Mouse (Mus musculus) kidney, postnatal 25 days (tissue): Measurements from ENCODE around the gene Megf6.
A peak's percentile ranks its signal among the peaks of the same experiment; 100 is the strongest.

Experiments used
- DNase-seq, 2 experiments: peaks; one replicate each; pipeline ENCODE4 v3.0.0; 2021; ENCODE audit warnings: mixed read lengths in 2 of 2

The Megf6 gene

DNA sequence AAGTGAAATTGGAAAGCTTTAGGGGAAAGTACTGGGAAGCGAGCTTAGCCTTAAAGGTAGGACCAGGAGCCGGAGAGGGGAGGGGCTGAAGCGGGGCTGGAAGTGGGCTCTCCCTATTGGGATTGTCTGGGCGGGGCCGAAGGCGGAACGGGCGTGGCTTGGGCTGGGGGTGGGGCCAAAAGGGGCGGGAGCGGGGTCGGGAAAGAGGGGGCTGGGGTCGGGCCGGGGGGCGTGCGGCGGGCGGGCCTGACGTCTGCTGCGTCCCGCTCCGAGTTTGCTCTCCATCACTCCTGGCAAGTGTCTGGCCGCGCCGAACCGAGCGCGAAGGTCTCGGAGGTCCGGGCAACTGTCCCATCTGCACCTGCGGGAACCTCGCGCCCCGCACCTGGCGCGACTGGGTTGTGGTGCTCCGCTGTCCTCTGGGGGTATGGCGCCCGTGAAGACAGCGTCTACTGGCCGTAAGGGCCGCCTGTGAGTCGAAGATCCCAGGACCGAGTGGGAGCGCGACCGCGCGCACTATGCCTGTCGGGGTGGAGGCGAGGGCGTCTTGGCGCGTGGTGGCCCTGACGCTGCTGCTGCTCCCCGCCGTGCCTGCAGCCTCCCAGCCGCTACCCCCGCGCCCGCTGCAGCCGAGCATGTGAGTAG lies at the start of gene Megf6:
Gene Megf6, plus strand, starts transcription at position 225 of the 645 bp plus-strand sequence.
- DNase-seq: peak in 1 of 2 experiments; percentile 44

DNA sequence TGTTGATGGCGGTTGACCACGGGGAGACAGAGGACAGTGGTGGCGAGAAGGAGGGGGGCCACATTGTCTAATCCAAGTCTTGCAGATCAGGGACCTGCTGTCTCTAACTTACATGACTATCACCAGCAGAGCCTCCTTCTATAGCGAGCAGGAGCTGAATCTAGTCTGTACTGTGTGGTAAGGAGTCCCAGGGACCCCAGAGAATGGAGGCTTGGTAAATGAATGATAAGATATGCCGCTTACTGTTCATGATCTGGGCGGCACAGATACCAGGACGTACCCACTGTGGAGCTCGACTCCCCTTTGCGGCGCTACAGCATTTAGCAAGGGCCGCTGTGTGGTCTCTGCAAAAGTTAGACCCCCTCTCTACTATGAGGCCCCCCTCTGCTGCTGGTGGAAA lies 48.7 kb upstream of the Megf6 start:
- no peak for DNase-seq

GRCm38 (mm10) chr4:154122374-154122773 lies 48.2 kb upstream of the Megf6 start:
- no peak for DNase-seq

DNA sequence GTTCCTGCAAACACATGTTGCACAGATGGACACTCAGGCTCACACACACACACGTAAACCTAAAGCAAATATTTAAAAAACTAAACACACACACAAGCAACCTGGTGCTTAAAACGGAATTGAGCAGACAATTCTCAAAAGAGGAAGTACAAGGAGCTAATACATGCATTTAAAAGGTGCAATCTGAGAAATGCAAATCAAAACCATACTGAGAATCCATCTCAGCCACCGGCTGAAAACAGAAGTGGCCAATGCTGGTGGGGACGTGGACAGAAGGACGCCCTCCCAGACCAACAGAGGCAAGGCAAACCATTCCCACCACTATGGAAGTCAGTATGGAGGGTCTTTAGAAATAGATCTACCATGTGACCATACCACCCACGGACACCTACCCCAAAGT lies 47.0 kb upstream of the Megf6 start:
- DNase-seq: no peak

- DNase-seq: no peak
Measured at GRCm38 (mm10) chr4:154125202-154125601, 45.3 kb upstream of the Megf6 start.

GRCm38 (mm10) chr4:154127273-154127672 lies 43.3 kb upstream of the Megf6 start:
- no peak for DNase-seq

DNA sequence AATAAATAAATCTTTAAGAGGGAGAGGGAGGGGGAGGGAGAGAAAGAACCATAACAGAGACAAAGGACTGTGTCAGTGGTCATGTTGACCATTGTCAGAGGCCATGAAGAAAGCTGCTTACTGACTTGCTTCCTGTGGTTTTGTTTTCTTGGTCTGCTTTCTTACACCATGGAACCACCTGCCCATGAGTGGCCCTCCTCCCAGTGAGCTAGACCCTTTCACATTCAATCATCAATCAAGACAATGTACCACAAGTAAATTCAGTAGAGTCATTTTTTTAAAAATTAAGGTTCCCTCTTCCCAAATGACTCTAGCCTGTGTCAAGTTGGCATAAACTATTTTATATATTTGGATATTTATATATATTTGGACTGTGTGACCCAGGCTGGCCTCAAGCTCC lies 40.6 kb upstream of the Megf6 start:
- DNase-seq: no peak

DNA sequence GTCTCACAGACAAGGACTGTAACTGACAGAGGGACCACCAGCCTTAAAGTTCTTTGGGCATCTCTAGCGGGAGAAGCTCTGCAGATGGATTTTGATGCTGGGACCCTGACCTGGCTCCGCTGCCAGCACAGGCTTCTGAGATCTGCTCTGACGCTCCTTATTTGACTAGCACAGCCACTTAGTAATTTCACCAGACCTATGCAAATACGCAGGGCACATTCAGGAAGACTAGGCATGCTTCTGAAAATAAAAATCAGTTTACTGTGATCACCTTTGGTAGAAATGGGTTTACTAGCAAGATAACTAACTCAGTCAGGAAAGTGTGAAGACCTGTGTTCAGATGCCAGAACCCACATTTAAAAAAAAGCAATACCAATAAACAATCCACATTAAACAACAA lies 38.6 kb upstream of the Megf6 start:
- no peak for DNase-seq

- no peak for DNase-seq
Measured at GRCm38 (mm10) chr4:154134803-154135202, 35.7 kb upstream of the Megf6 start.

GRCm38 (mm10) chr4:154137139-154137538 lies 33.4 kb upstream of the Megf6 start:
- DNase-seq: no peak

GRCm38 (mm10) chr4:154139671-154140181 lies 30.8 kb upstream of the Megf6 start:
- DNase-seq: peak in 1 of 2 experiments; percentile 50

GRCm38 (mm10) chr4:154140182-154140212 lies 30.5 kb upstream of the Megf6 start, which contains the start of gene Trp73:
TSS of gene Trp73 (minus strand) at chr4:154140208.
- no peak for DNase-seq

DNA sequence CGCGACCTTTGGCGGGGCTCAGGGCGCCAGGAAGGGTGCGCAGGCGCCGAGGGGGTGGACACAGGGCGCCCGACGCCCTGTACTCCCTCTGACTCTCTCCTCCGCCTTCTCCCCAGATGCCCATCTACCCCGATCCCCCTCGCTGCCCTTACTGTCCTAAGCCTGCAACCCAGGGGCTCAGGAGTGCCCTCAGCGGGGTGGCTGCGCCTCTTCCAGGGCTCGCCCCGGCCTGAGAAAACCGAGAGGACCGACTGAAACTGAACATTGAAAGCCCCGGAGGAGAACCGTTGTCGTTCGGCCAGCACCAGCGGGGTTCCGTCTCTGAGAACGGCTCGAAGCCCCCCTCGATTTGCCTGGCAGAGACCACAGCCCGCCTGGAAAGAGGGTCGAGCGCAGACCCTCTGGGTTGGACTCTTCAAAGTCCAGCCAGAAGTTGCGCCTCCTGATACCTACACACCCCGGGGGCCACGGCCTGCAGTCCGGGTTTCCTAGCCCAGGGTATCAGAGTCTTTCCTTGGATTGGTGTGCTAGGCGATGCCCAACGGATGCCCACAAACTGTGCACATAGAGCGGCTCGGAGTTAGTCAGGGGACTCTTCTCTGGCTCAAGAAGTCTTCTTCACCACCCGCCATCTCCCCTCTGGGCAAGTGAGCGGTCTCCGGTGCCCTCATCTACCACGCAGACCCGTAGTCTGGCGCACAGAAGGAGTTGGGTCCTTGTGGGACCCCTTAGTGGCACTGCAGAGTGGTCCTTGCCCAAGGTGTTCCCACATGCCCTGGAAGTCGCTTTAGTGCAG lies 30.1 kb upstream of the Megf6 start:
- no peak for DNase-seq

- DNase-seq: no peak
Measured at GRCm38 (mm10) chr4:154141009-154141867, 29.3 kb upstream of the Megf6 start.

- peak; percentile 93 to 96 for DNase-seq
Measured at GRCm38 (mm10) chr4:154142211-154143040, 28.1 kb upstream of the Megf6 start, which contains the start of gene Wrap73. TSS of gene Wrap73 (plus strand) at chr4:154142372.

- DNase-seq: no peak
Measured at GRCm38 (mm10) chr4:154144712-154145111, 25.8 kb upstream of the Megf6 start.

GRCm38 (mm10) chr4:154146342-154146741 lies 24.2 kb upstream of the Megf6 start:
- DNase-seq: no peak

GRCm38 (mm10) chr4:154154104-154154503 lies 16.4 kb upstream of the Megf6 start:
- DNase-seq: no peak

GRCm38 (mm10) chr4:154156050-154156449 lies 14.5 kb upstream of the Megf6 start:
- DNase-seq: no peak

DNA sequence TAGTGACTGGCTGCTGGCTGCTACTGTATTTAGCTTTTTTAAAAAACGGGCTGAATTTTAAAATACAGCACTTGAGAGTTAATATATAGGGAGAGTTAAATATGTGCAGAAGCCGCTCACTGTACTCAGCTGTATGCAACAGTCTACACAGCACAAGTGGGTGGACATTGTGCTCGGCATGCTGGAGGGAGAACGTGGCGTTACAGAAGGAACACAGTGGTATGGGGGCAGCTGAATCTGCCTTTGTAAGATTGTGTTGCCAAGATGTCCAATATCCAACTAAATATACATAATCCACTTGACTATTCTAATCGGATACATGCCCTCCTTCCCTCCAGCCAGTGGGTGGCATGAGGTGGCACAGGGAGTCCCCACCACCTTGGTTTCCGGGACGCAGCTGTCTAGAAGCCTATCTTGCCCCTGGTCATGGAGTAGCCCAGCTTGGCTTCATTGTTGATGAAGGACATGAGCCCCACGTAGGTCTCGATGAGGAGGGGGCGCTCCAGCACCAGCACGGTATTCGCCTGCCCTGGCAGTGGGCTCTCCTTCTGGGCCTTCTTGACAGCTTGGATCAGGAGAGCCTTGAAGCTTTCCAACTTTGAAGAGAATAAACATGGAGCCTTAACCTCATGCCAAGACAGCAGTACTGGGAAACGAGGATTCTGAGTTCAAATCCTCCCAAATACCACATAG lies 12.4 kb upstream of the Megf6 start:
- DNase-seq: no peak

DNA sequence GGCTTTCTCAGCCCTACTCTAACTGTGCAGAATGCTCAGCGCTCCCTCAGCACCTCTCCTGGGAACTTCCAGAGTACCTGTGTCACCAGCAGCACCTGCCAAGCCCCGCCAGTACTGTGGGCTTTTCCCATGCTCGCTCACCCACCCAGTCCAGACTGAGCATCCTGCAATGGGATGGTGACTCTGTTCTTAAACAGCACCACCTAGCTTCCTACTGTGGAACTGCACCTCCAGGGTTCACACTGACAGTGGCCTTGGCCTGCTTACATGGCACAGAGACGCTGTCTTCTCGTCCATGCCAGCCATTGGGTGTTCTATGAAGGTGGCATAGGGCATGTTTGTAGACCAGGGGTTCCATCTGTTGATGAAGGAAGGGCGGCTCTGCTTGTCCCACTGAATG lies 11.5 kb upstream of the Megf6 start:
- peak; percentile 85 to 92 for DNase-seq

- DNase-seq: peak in 1 of 2 experiments; percentile 24
Measured at GRCm38 (mm10) chr4:154159961-154160537, 10.5 kb upstream of the Megf6 start.
